Mouse (Mus musculus): Measurements from ENCODE around the gene Col16a1.

DNA sequence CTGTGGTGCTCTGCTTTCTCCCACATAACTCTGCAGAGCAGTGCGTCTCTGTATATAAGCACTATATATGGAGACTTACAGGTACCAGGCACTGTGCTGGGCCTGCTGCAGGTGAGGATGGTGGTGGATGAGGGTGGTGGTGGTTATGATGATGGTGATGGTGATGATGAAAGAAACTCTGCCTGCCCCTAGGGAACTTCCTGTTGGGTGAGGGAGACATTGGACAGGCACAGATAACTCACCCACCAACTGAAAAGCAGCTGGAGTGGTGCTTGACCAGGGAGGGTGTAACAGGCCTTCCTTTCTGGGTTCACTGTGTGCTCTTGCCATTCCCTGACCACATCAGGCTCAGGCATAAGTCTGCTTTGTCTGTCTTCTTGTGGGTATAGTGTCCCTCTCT, 65.1 kb downstream of the Col16a1 start:
- TF ChIP-seq POLR2A (IDR thresholded peaks at IDR 0.05; ENCODE audit: extremely low read depth, insufficient read depth, low read length) (no peak), CTCF (IDR thresholded peaks at IDR 0.05; ENCODE audit: low read depth, low read length) (no peak)

All from liver, adult 2 months (tissue).